Mouse (Mus musculus) spleen, adult 2 months (tissue): Measurements from ENCODE around the gene Erh.

Source experiments
- CTCF ChIP-seq: fragments of 200-500 bp; IDR thresholded peaks from 2 replicates; pipeline ENCODE4 v1.5.1; 2011; ENCODE audit warnings: mild to moderate bottlenecking, inconsistent platforms; ENCODE audit not compliant: insufficient read depth, insufficient read length, insufficient replicate concordance; ENCODE audit errors: extremely low read depth
- POLR2A ChIP-seq: fragments of 200-500 bp; IDR thresholded peaks from 2 replicates; pipeline ENCODE4 v1.6.1; 2011; ENCODE audit warnings: low read depth, low read length, inconsistent platforms

- TF ChIP-seq CTCF (no peak), POLR2A (no peak)
These were observed 48.3 kb upstream of the Erh start, which contains the start of gene Plekhd1 for GRCm38 (mm10) chr12:80692269-80692972.
